17 mouse cellular contexts compared by ENCODE assay signal in genomic region chr2:17931881-17932280, GRCm38 (mm10).
A peak's percentile ranks its signal among the peaks of the same experiment; 100 is the strongest.
DNase-seq lines count a peak whose midpoint lies in the region; ATAC-seq lines count a peak whose summit lies in the region.
"Had no signal": no experiment of that assay in that cellular context is flagged by ENCODE, and none has a peak within 500 bp of the region (broad histone marks: within the 10 kb centered on the region; RNA-seq: fewer than 3 reads in every experiment).

No protein-coding gene starts in this region.

- ATAC-seq in heart, embryonic 13.5 days (ENCODE audit: extremely low read depth, insufficient number of reproducible peaks, low FRiP score, low TSS enrichment), result no peak
- ATAC-seq in midbrain, embryonic 11.5 days (ENCODE audit: low FRiP score), result no peak
- no peak for ATAC-seq in midbrain, embryonic 16.5 days
- peak; percentile 75 for ATAC-seq in monocyte, adult 5-6 weeks (replicated peaks; ENCODE audit: insufficient number of reproducible peaks, low FRiP score, low TSS enrichment, poor library complexity, severe bottlenecking)
- ATAC-seq: Patski had no signal

- 0 out of 2 replicates have a peak overlapping the region, but pooled peaks have one; percentile 64 for H3K9ac ChIP-seq in heart, embryonic 13.5 days
- H3K9ac ChIP-seq in midbrain, embryonic 11.5 days (ENCODE audit: low read length), result no peak overlapping the region
- no peak overlapping the region for H3K9ac ChIP-seq in midbrain, embryonic 16.5 days (ENCODE audit: low read depth, low read length)
- H3K9ac ChIP-seq: limb, embryonic 13.5 days; stomach, embryonic 15.5 days had no signal

- H3K4me3 ChIP-seq in heart, embryonic 13.5 days, result no peak overlapping the region
- H3K4me3 ChIP-seq in midbrain, embryonic 11.5 days (ENCODE audit: low read depth, low read length), result no peak overlapping the region
- H3K4me3 ChIP-seq in midbrain, embryonic 16.5 days (ENCODE audit: low read depth, low read length), result no peak overlapping the region
- H3K4me3 ChIP-seq: limb, embryonic 13.5 days; neural tube, embryonic 12.5 days; stomach, embryonic 15.5 days had no signal

- 63% methylated on average over 5 of the region's 5 CpGs for WGBS in heart, embryonic 13.5 days
- 94% methylated on average over 5 of the region's 5 CpGs for WGBS in midbrain, embryonic 11.5 days
- WGBS in midbrain, embryonic 16.5 days, result 95% methylated on average over 5 of the region's 5 CpGs

- no peaks in the 10 kb centered on the region for H3K36me3 ChIP-seq in heart, embryonic 13.5 days
- no peaks in the 10 kb centered on the region for H3K36me3 ChIP-seq in midbrain, embryonic 11.5 days (ENCODE audit: control insufficient read depth, insufficient read depth, low read length)
- no peaks in the 10 kb centered on the region for H3K36me3 ChIP-seq in midbrain, embryonic 16.5 days (ENCODE audit: control insufficient read depth, insufficient read depth, low read length)
- H3K36me3 ChIP-seq: limb, embryonic 13.5 days; neural tube, embryonic 12.5 days; stomach, embryonic 15.5 days had no signal

- no peaks in the 10 kb centered on the region for H3K27me3 ChIP-seq in heart, embryonic 13.5 days (replicated peaks)
- H3K27me3 ChIP-seq in midbrain, embryonic 11.5 days (ENCODE audit: control insufficient read depth, insufficient read depth, low read length), result no peaks in the 10 kb centered on the region
- H3K27me3 ChIP-seq in midbrain, embryonic 16.5 days (ENCODE audit: control insufficient read depth, insufficient read depth, low read depth, low read length), result no peaks in the 10 kb centered on the region
- H3K27me3 ChIP-seq: limb, embryonic 13.5 days; neural tube, embryonic 12.5 days; stomach, embryonic 15.5 days had no signal

- DNase-seq in heart, postnatal 10 days, result no peak
- DNase-seq in midbrain, embryonic 11.5 days (ENCODE audit: low spot score, missing footprints), result peak; percentile 77
- peak; percentile 26 for DNase-seq in c-Kit-positive CD71-negative TER-119-negative erythroid progenitor cells, embryonic 14.5 days (ENCODE audit: low read depth)
- no peak for DNase-seq in cerebellum, postnatal 10 days
- DNase-seq in adrenal gland, postnatal 25 days, result no peak
- DNase-seq: cerebellum, postnatal 25 days; heart, adult 18-20 months; lung, postnatal 4 days; thymus, postnatal 14 days had no signal

- H3K4me1 ChIP-seq in heart, embryonic 13.5 days, result peaks cover 31% of the 10 kb centered on the region
- peaks cover 15% of the 10 kb centered on the region for H3K4me1 ChIP-seq in midbrain, embryonic 11.5 days (ENCODE audit: control insufficient read depth, insufficient read depth, low read length)
- peaks cover 11% of the 10 kb centered on the region for H3K4me1 ChIP-seq in midbrain, embryonic 16.5 days (ENCODE audit: control insufficient read depth, insufficient read depth, low read length)
- H3K4me1 ChIP-seq: stomach, embryonic 15.5 days had no signal

- H3K27ac ChIP-seq in heart, embryonic 13.5 days (replicated peaks), result peak overlapping the region; percentile 90
- peak overlapping the region; percentile 61 for H3K27ac ChIP-seq in midbrain, embryonic 11.5 days (ENCODE audit: low read depth, low read length)
- H3K27ac ChIP-seq in midbrain, embryonic 16.5 days (ENCODE audit: low read length), result no peak overlapping the region
- H3K27ac ChIP-seq: left cerebral cortex, adult 2 months; limb, embryonic 13.5 days; neural tube, embryonic 12.5 days; stomach, embryonic 15.5 days had no signal

- H3K4me2 ChIP-seq in heart, embryonic 13.5 days, result peak overlapping the region; percentile 69
- H3K4me2 ChIP-seq in midbrain, embryonic 11.5 days, result no peak overlapping the region
- no peak overlapping the region for H3K4me2 ChIP-seq in midbrain, embryonic 16.5 days (ENCODE audit: low read length)
- H3K4me2 ChIP-seq: stomach, embryonic 15.5 days had no signal

- intact Hi-C loops in heart, postnatal 10 days (cut with DNase I), result no loop called here

- peaks cover 7% of the 10 kb centered on the region for H3K9me3 ChIP-seq in heart, embryonic 13.5 days
- no peaks in the 10 kb centered on the region for H3K9me3 ChIP-seq in midbrain, embryonic 11.5 days (ENCODE audit: control insufficient read depth, low read length)
- H3K9me3 ChIP-seq in midbrain, embryonic 16.5 days (replicated peaks; ENCODE audit: control insufficient read depth, low read length, poor library complexity, severe bottlenecking), result no peaks in the 10 kb centered on the region
- H3K9me3 ChIP-seq: stomach, embryonic 15.5 days had no signal

Comparison
In these comparisons a context has a peak if more than half of its experiments do, and no peak if none do; other contexts are left out.
1. DNase-seq: peak in midbrain, embryonic 11.5 days (single experiment) and c-Kit-positive CD71-negative TER-119-negative erythroid progenitor cells, embryonic 14.5 days (single experiment); none in heart, postnatal 10 days (0 of 2), cerebellum, postnatal 10 days (0 of 2) and adrenal gland, postnatal 25 days (single experiment).